Mouse (Mus musculus) heart, embryonic 12.5 days (tissue): ENCODE results near the gene Trp53bp2. TPM values are rescaled to one million over a fixed set of nuclear protein-coding genes. Genes with fewer than 3 reads are reported as not detected.

ENCODE experiments used
- ATAC-seq: fragments of 200-750 bp; cut with Nextera tagmentation; 2 replicates; pipeline ENCODE4 v1.8.0; 2017; ENCODE audit warnings: moderate TSS enrichment, moderate library complexity; ENCODE audit not compliant: insufficient number of reproducible peaks, low FRiP score
- H3K27ac ChIP-seq: fragments of 300-500 bp; sonication (generic); 2 replicates; pipeline ENCODE4 v1.5.1; 2016; ENCODE audit warnings: mild to moderate bottlenecking, moderate library complexity; ENCODE audit not compliant: poor library complexity, severe bottlenecking
- H3K27me3 ChIP-seq: fragments of 300-500 bp; sonication (generic); replicated peaks from 2 replicates; pipeline ENCODE4 v1.6.1; 2016; ENCODE audit warnings: mild to moderate bottlenecking, moderate library complexity
- H3K36me3 ChIP-seq: fragments of 300-500 bp; sonication (generic); 2 replicates; pipeline ENCODE4 v1.6.1; 2016; ENCODE audit warnings: mild to moderate bottlenecking, moderate library complexity
- H3K4me1 ChIP-seq: fragments of 300-500 bp; sonication (generic); replicated peaks from 2 replicates; pipeline ENCODE4 v1.6.1; 2016; ENCODE audit warnings: mild to moderate bottlenecking
- H3K4me2 ChIP-seq: fragments of 300-500 bp; sonication (generic); 2 replicates; pipeline ENCODE4 v1.6.1; 2016; ENCODE audit warnings: mild to moderate bottlenecking, moderate library complexity
- H3K4me3 ChIP-seq: fragments of 300-500 bp; sonication (generic); 2 replicates; pipeline ENCODE4 v1.5.1; 2016; ENCODE audit warnings: mild to moderate bottlenecking
- H3K9ac ChIP-seq: fragments of 300-500 bp; sonication (generic); 2 replicates; pipeline ENCODE4 v1.6.1; 2016; ENCODE audit warnings: mild to moderate bottlenecking, moderate library complexity
- H3K9me3 ChIP-seq: fragments of 300-500 bp; sonication (generic); replicated peaks from 2 replicates; pipeline ENCODE4 v1.6.1; 2016; ENCODE audit warnings: mild to moderate bottlenecking, moderate library complexity
- WGBS: fragments of 180-500 bp; shearing (Covaris S2); methylation state at CpG from one replicate; pipeline ENCODE4 v1.1.7; 2016; 5-methylcytosine and 5-hydroxymethylcytosine counted together
- polyA plus RNA-seq: library from polyadenylated mRNA; unstranded; fragments of >200 nt; fragmentation: Nextera tagmentation; extraction: Ambion mirVana; gene quantifications from 2 replicates; pipeline ENCODE4 v1.2.1, GENCODE M21; 2016

Trp53bp2 gene
- polyA plus RNA-seq, 1 experiment from 2014 or later, result 18.9 TPM

GRCm38 (mm10) chr1:182378876-182379275, 30.1 kb upstream of the Trp53bp2 start:
- no peak overlapping the region for H3K9ac ChIP-seq
- H3K27ac ChIP-seq, result no peak overlapping the region
- WGBS, result 77% methylated on average over 7 of the region's 7 CpGs
- no peak overlapping the region for H3K4me3 ChIP-seq
- H3K36me3 ChIP-seq, result no peaks in the 10 kb centered on the region
- H3K27me3 ChIP-seq, result 0 out of 2 replicates have a peak, but pooled peaks cover 2% of the 10 kb centered on the region
- ATAC-seq, result no peak
- no peak overlapping the region for H3K4me2 ChIP-seq
- no peaks in the 10 kb centered on the region for H3K9me3 ChIP-seq
- H3K4me1 ChIP-seq, result no peaks in the 10 kb centered on the region

GRCm38 (mm10) chr1:182380683-182381082, 28.3 kb upstream of the Trp53bp2 start:
- H3K9ac ChIP-seq, result no peak overlapping the region
- no peak overlapping the region for H3K4me2 ChIP-seq
- H3K36me3 ChIP-seq, result no peaks in the 10 kb centered on the region
- 0 out of 2 replicates have a peak, but pooled peaks cover 2% of the 10 kb centered on the region for H3K27me3 ChIP-seq
- H3K4me3 ChIP-seq, result no peak overlapping the region
- no peaks in the 10 kb centered on the region for H3K4me1 ChIP-seq
- no peaks in the 10 kb centered on the region for H3K9me3 ChIP-seq
- no peak for ATAC-seq
- WGBS, result 72% methylated on average over 7 of the region's 7 CpGs
- no peak overlapping the region for H3K27ac ChIP-seq

GRCm38 (mm10) chr1:182381327-182381726, 27.6 kb upstream of the Trp53bp2 start:
- H3K27me3 ChIP-seq, result 0 out of 2 replicates have a peak, but pooled peaks cover 2% of the 10 kb centered on the region
- no peak overlapping the region for H3K9ac ChIP-seq
- H3K36me3 ChIP-seq, result no peaks in the 10 kb centered on the region
- H3K27ac ChIP-seq, result no peak overlapping the region
- no peak overlapping the region for H3K4me3 ChIP-seq
- 65% methylated on average over 3 of the region's 3 CpGs for WGBS
- H3K4me2 ChIP-seq, result no peak overlapping the region
- no peak for ATAC-seq
- no peaks in the 10 kb centered on the region for H3K4me1 ChIP-seq
- no peaks in the 10 kb centered on the region for H3K9me3 ChIP-seq

- H3K27ac ChIP-seq, result no peak overlapping the region
- H3K9me3 ChIP-seq, result no peaks in the 10 kb centered on the region
- H3K4me3 ChIP-seq, result no peak overlapping the region
- no peak for ATAC-seq
- H3K4me2 ChIP-seq, result no peak overlapping the region
- no peaks in the 10 kb centered on the region for H3K36me3 ChIP-seq
- H3K4me1 ChIP-seq, result no peaks in the 10 kb centered on the region
- no peak overlapping the region for H3K9ac ChIP-seq
- no peaks in the 10 kb centered on the region for H3K27me3 ChIP-seq
- 66% methylated on average over 9 of the region's 9 CpGs for WGBS
Measured at GRCm38 (mm10) chr1:182383096-182383495, 25.9 kb upstream of the Trp53bp2 start.

- WGBS, result 83% methylated on average over 8 of the region's 8 CpGs
- peaks cover 5% of the 10 kb centered on the region; the same call in 1 of the 2 replicates for H3K4me1 ChIP-seq
- no peak overlapping the region for H3K4me2 ChIP-seq
- H3K27me3 ChIP-seq, result no peaks in the 10 kb centered on the region
- H3K9ac ChIP-seq, result no peak overlapping the region
- no peaks in the 10 kb centered on the region for H3K36me3 ChIP-seq
- H3K27ac ChIP-seq, result no peak overlapping the region
- no peaks in the 10 kb centered on the region for H3K9me3 ChIP-seq
- no peak overlapping the region for H3K4me3 ChIP-seq
- no peak for ATAC-seq
Measured at GRCm38 (mm10) chr1:182386449-182386848, 22.5 kb upstream of the Trp53bp2 start.

- H3K4me3 ChIP-seq, result no peak overlapping the region
- 31% methylated on average over 4 of the region's 4 CpGs for WGBS
- H3K4me2 ChIP-seq, result 0 out of 2 replicates have a peak overlapping the region, but pooled peaks have one; percentile 2
- no peaks in the 10 kb centered on the region for H3K36me3 ChIP-seq
- no peaks in the 10 kb centered on the region for H3K9me3 ChIP-seq
- H3K27ac ChIP-seq, result no peak overlapping the region
- peaks cover 5% of the 10 kb centered on the region; the same call in 1 of the 2 replicates for H3K4me1 ChIP-seq
- H3K27me3 ChIP-seq, result no peaks in the 10 kb centered on the region
- H3K9ac ChIP-seq, result no peak overlapping the region
- no peak for ATAC-seq
Measured at GRCm38 (mm10) chr1:182388729-182389128, 20.2 kb upstream of the Trp53bp2 start.

GRCm38 (mm10) chr1:182398171-182398570, 10.8 kb upstream of the Trp53bp2 start:
- H3K9ac ChIP-seq, result no peak overlapping the region
- H3K36me3 ChIP-seq, result no peaks in the 10 kb centered on the region
- no peak overlapping the region for H3K27ac ChIP-seq
- no peaks in the 10 kb centered on the region for H3K9me3 ChIP-seq
- no peaks in the 10 kb centered on the region for H3K27me3 ChIP-seq
- no peak overlapping the region for H3K4me3 ChIP-seq
- no peak for ATAC-seq
- no peak overlapping the region for H3K4me2 ChIP-seq
- WGBS, result 63% methylated on average over 8 of the region's 8 CpGs
- H3K4me1 ChIP-seq, result peaks cover 19% of the 10 kb centered on the region

- H3K27me3 ChIP-seq, result no peaks in the 10 kb centered on the region
Measured at GRCm38 (mm10) chr1:182398780-182399179, 10.2 kb upstream of the Trp53bp2 start.

GRCm38 (mm10) chr1:182399205-182399604, 9.8 kb upstream of the Trp53bp2 start:
- Histone ChIP-seq H3K4me3 (no peak overlapping the region), H3K9me3 (no peaks in the 10 kb centered on the region), H3K27me3 (no peaks in the 10 kb centered on the region), H3K4me2 (no peak overlapping the region), H3K27ac (no peak overlapping the region), H3K9ac (no peak overlapping the region), H3K36me3 (no peaks in the 10 kb centered on the region), H3K4me1 (peaks cover 19% of the 10 kb centered on the region)
- ATAC-seq, result no peak
- 71% methylated on average over 2 of the region's 2 CpGs for WGBS

More at GRCm38 (mm10) chr1:182398780-182399179, 10.2 kb upstream of the Trp53bp2 start:
- Histone ChIP-seq H3K4me2 (no peak overlapping the region), H3K4me1 (peaks cover 19% of the 10 kb centered on the region), H3K36me3 (no peaks in the 10 kb centered on the region), H3K9me3 (no peaks in the 10 kb centered on the region), H3K27ac (no peak overlapping the region), H3K9ac (no peak overlapping the region), H3K4me3 (no peak overlapping the region)
- WGBS, result 42% methylated on average over 3 of the region's 3 CpGs
- ATAC-seq, result no peak

- Histone ChIP-seq H3K9ac (no peak overlapping the region), H3K4me2 (no peak overlapping the region), H3K36me3 (no peaks in the 10 kb centered on the region), H3K4me3 (no peak overlapping the region), H3K27ac (no peak overlapping the region), H3K27me3 (no peaks in the 10 kb centered on the region), H3K9me3 (no peaks in the 10 kb centered on the region), H3K4me1 (peaks cover 19% of the 10 kb centered on the region)
- 74% methylated on average over 3 of the region's 3 CpGs for WGBS
- no peak for ATAC-seq
Measured at GRCm38 (mm10) chr1:182399908-182400307, 9.1 kb upstream of the Trp53bp2 start.

- Histone ChIP-seq H3K4me1 (peaks cover 20% of the 10 kb centered on the region), H3K27ac (no peak overlapping the region), H3K4me3 (no peak overlapping the region), H3K4me2 (0 out of 2 replicates have a peak overlapping the region, but pooled peaks have one; percentile 7), H3K9me3 (no peaks in the 10 kb centered on the region), H3K27me3 (no peaks in the 10 kb centered on the region), H3K36me3 (no peaks in the 10 kb centered on the region), H3K9ac (no peak overlapping the region)
- 40% methylated on average over 13 of the region's 13 CpGs for WGBS
- no peak for ATAC-seq
Measured at GRCm38 (mm10) chr1:182403076-182403475, 5.9 kb upstream of the Trp53bp2 start.

- Histone ChIP-seq H3K36me3 (no peaks in the 10 kb centered on the region), H3K27me3 (no peaks in the 10 kb centered on the region), H3K4me1 (peaks cover 18% of the 10 kb centered on the region), H3K9me3 (no peaks in the 10 kb centered on the region), H3K27ac (no peak overlapping the region), H3K4me3 (no peak overlapping the region), H3K9ac (no peak overlapping the region), H3K4me2 (no peak overlapping the region)
- ATAC-seq, result no peak
- WGBS, result 72% methylated on average over 4 of the region's 4 CpGs
Measured at GRCm38 (mm10) chr1:182406621-182407020, 2.4 kb upstream of the Trp53bp2 start.
